Mouse (Mus musculus): ENCODE data around the gene Cdhr4. TPM values are rescaled to one million over a fixed set of nuclear protein-coding genes. Genes with fewer than 3 reads are reported as not detected.
A peak's percentile ranks its signal among the peaks of the same experiment; 100 is the strongest.
"Not testable (repeated sequence)": the region's sequence is repeated elsewhere in the genome, so short reads cannot be mapped to it uniquely, and the experiment has no call there.

Cdhr4 gene
- total RNA-seq, 2 experiments from 2014 or later = 2.9 to 5.4 TPM

DNA sequence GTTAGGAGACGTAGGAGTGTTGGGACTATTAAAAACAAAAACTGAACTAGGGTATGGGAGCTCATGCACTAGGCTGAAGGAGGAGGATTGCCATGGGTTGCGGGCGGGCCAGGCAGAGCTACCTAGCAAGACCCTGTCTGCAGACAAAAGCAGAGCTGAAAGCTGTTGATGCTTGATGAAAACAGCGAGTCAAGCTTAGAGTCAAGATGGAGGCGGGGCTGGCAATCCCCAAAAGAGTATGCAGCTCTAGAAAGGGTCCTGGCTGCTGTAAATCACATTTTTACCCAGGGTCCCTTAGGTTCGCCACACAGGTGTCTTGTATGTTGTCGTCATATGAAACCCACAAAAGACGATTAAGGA is 11.2 kb downstream of the Cdhr4 start:
- no peak for DNase-seq (ENCODE audit: low spot score in 2 of 2)

DNA sequence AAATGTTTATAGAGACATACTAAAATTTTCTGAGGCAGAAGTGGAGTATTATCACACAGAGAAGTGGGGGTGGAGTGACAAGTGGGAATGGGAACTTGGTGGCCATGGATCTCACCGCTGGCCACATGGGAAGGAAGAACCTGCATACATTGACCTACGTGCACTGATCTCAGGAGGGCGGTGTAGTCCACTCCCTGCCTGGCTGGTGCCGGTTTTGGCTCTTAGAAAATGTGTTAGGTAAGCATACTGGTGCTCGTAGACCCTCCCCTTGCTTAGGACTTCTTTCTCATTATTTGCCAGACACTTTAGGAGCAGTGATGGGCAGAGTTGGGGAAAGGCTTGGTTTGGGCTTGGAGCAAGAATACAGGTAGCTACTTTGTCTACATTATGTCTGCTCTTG is 15.7 kb downstream of the Cdhr4 start:
- no peak for DNase-seq (ENCODE audit: low spot score in 2 of 2)

DNA sequence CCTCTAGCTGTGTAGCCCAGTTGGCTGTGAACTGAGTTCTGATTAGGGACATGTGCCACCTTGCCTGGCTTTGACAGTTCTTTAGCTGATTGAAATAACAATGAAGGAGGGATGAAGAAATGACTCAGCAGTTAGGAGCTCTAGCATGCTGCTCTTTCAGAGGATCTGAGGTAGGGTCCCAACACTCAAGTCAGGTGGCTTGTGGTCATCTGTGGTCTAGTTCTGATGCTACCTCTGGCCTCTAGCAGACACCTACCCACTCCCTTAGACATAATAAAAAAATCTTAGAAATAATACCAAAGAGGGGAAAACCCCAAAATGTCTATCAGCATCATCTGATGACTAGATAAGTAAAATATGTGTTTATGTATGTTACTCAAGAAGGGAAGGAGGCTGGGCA is 18.1 kb downstream of the Cdhr4 start:
- DNase-seq (ENCODE audit: low spot score in 2 of 2) = no peak

DNA sequence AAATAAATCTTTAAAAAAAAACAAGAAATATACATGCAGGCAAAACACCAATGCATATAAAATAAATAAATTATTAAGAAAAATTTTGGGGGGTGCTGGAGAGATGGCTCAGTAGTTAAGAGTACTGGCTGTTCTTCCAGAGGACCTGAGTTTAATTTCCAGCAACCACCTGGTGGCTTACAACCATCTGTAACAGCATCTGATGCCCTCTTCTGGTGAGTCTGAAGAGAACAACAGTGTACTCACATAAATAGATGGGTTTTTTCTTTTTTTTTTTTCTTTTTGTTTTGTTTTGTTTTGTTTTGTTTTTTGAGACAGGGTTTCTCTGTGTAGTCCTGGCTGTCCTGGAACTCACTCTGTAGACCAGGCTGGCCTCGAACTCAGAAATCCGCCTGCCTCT is 21.3 kb downstream of the Cdhr4 start:
- DNase-seq (ENCODE audit: low spot score in 2 of 2) = not testable (repeated sequence)

DNA sequence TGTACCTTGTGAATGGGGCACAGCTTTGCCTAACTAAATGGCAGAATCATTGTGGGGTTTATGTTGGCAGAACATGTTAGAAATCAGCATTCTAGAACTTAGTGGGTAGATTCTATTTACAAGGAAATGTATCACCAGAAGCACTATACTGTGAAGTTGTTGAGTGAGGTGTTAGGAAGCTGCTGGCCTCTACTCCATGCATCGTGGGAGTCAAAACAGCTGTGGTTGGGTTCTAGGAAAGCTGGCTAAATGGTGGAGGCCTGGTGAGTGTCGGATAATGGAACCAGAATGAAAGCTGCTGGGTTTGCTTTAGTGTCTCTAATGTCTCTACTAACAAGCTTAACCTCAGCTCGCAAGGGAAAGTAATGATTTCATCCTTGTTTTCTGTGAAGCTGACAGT is 24.8 kb downstream of the Cdhr4 start:
- no peak for DNase-seq (ENCODE audit: low spot score in 2 of 2)

DNA sequence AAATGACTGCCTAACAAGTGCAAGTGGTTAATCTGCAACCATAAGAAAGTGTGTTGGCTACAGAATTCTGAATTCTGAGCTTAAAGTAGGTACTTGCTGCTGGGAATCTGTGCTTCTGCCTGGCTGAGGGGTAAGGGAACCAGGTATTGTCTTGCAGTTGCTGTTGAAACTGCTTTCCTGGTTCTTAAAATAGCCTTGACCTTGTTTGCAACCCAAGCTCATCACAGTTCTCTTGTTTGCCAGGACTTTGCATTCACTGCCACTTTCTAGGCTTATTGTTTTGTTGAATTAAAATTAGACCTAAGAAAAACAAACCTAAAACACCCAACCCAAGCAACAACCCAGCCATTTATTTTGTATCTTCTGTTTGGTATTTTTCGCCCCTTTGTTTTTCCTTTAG is 28.4 kb downstream of the Cdhr4 start:
- no peak for DNase-seq (ENCODE audit: low spot score in 2 of 2)

DNA sequence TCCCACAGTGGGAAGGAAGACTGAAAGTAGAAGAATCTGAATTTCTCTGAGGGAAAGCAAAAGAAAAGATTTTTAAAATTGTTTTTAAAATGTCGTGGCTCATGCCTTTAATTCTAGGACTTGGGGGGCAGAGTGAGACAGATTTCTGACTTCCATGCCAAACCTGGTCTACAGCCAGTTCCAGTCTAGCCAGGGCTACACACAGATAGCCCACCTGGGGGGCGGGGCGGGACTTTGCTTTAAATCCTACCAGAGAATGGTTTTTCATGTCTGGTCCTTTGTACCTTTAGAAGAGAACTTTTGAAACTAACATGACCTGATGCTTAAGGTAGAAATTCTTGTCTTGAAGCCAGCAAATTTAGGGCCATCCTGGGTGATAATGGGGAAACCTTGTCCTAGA is 30.9 kb downstream of the Cdhr4 start:
- no peak for DNase-seq (ENCODE audit: low spot score in 2 of 2)

DNA sequence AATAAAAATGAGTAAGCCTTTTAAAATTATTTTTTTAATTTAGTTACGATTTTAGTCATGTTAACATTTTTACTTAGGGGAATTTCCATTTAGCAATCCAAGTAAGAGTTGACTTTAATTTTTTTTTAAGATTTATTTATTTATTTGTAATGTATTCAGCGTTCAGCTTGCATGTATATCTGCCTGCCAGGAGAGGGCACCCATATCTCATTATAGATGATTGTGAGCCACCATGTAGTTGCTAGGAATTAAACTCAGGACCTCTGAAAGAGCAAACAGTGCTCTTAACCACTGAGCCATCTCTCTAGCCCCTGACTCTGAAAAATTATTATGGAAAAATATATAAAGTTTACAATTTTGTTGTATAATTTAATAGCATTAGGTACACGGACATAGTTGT is 34.3 kb downstream of the Cdhr4 start:
- no peak for DNase-seq (ENCODE audit: low spot score in 2 of 2)

DNA sequence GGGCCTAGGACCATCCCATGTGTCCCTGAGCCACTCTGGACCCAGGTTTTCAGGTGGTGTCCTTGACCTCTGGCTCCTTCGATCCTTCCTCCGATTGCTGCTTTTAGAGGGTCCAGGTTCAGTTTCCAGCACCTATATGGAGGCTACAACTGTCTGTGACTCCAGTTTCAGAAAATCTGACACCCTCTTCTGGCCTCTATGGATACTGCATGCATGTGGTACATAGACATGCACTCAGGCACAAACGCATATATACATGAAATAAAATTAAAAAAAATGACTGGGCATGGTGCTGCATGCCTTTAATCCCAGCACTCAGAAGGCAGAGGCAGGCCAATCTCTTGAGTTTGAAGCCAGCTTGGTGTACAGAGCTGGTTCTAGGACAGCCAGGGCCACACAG is 35.6 kb downstream of the Cdhr4 start:
- DNase-seq (ENCODE audit: low spot score in 2 of 2) = no peak

DNA sequence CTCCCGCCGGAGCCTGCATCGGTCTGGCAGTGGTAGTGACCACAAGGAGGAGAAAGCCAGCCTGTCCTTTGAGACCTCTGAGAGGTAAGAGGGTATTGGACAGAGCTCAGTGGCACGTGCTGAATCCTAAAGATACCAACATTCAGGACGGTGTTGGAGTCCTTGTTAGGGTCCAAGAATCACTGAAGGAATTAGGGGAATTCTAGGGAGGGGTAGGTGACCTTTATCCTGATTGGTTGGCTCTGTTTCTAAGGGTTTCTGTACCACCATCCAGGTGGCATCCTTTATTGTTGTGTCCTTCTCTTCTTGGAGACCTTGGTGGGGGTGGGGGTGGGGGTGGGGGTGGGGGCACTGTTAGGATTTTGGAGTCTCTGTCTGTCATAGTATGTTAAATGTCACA is 39.8 kb downstream of the Cdhr4 start:
- no peak for DNase-seq (ENCODE audit: low spot score in 2 of 2)

DNA sequence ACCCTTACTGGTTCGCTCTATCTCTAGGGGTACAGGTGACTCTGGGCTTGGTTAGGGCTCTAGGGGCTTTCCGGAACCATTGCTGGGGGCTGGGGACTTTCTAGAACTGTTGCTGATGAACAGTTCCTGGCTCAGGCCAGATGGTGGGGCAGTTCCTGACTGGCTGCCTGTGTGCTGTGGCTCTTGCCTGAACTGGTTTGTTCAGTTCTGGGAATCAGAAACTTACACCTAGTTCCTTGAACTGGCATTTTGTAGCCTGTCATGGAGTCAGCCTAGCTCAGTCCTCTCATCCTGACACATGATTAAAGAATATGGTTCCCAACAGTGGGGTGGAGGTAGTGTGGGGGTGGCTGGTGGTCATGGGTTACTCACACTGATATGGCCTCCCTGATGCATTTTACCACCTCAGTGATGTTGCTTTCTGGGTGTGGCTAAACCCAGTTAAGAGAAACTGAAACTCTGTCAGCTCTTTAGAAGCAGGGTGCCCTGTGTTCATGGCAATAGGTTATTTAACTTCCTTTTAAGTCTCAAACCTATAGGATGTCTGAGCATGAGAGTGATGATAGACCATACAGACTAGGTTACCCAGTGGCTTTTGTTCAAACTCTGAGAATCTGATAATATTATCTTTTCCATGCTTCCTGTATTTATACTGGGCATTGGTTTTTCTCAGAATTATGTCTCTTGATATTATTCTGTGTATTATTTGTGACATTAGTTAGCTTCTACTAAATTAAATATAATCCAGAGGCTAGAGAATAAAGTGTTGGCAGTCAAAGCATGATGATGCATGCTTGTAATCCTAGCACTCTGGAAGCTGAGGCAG is 43.2 kb downstream of the Cdhr4 start:
- DNase-seq (ENCODE audit: low spot score in 2 of 2) = no peak

DNA sequence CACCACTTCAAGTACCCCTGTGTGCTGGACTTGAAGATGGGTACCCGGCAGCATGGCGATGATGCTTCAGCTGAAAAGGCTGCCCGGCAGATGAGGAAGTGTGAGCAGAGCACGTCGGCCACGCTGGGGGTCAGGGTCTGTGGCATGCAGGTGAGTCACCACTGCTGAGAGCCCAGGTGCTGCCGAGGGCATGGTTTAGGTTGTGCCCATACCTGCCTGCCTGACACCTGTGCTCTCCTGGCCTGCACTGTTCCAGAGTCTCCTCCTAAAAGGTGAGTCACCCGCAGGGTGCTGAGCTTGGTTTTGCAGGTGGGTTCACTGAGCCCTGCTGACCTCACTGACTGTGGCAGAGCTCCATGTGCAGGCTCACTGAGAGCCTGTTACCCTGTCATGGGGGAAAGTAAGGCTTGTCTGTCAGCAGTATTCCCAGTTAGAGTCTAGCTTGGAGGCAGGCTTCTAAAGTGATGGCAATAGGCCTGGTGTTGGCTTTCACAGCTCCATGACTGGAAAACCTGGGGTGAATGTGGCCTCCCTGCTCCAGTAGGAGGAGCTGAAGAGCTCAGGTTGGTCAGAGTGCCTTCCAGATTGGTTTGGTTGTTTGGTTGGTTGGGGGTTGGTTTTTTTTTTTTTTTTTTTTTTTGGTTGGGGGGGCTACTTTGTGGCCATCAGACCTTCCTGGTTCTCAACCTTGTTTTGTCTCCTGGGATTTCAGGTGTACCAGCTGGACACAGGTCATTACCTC is 52.6 kb downstream of the Cdhr4 start:
- no peak for DNase-seq (ENCODE audit: low spot score in 2 of 2)

DNA sequence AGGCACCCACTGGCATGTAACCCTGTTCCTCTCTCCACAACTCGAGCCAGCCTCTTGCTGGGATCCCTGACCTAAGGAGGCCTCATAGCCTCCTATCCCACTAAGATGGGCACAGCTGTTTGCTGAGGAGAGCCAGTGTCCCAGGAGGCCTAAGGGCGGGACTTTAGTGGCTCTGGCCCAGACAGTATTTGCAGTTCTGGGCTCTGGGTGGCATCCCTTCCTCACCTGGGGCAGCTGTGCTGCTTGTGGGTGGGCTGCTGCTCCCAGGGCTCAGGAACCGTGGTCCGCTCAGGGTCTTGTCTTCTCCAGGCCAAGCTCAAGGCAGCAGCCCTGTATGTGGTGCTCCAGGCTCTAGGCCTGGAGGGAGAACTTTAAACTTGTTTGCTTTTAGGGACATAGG is 54.3 kb downstream of the Cdhr4 start:
- DNase-seq (ENCODE audit: low spot score in 2 of 2) = no peak

DNA sequence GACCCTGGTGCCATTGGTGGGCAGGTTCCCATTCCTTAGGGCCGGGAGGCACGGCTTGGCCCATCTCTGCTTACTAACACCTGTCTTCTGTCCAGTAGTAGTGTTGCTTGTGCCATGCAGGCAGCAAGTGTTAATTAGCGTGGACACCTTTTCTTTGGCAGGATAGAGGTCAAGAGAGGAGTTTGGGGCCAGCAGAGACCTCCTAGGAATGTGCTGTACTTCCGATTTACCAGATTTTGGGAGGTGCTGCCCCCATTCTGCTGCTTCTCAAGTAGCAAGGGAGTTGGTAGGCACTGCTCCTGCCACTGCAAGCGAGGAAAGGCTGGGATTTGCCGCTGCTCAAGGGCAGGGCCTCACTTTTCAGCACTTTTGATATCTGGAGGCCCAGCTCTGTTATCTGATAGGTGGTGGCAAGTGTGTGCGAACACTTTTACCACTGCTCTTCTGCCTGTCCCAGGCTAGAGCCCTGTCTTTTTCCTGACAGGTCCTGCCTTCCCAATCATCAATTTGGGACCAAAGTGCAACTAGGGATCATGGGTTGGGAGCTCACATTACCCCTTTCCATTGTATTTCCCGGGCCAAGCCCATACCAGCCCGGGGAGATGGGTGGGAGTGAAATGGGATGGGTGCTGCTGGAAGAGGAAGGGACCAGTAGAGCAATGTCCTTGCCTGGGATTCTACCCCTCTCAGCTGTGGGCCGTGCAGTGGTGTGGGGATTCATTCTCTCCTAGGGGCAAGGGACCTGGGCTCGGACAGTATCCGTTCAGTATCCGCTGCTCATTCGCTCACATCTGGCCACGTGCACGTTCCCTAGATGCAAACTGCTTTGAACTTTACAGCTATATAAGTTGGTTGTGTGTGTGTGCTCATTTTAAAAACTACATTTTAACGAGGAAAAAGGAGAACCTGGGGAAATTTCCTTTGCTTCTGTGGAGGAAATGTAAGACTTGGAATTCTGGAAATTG is 55.6 kb downstream of the Cdhr4 start:
- DNase-seq (ENCODE audit: low spot score in 2 of 2) = no peak

DNA sequence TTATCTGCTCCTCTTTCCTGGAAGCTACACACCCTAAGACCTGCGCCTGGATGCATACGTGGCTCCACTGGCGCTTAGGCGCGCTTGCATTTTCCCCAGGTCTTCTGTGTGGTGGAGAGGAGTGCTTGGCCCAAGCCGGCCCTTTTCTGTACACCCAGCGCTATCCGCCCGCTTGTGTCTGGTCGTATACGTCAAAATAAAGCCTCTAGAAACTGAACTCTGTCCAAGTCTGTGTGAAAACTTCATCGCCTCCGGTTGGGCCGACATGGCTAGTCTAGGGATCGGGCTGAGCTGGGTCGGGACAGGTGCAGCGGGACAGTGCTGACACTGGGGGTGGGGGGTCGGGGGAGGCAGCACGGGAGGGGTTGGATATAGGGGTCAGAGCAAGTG is 56.3 kb downstream of the Cdhr4 start:
- DNase-seq (ENCODE audit: low spot score in 2 of 2) = no peak

DNA sequence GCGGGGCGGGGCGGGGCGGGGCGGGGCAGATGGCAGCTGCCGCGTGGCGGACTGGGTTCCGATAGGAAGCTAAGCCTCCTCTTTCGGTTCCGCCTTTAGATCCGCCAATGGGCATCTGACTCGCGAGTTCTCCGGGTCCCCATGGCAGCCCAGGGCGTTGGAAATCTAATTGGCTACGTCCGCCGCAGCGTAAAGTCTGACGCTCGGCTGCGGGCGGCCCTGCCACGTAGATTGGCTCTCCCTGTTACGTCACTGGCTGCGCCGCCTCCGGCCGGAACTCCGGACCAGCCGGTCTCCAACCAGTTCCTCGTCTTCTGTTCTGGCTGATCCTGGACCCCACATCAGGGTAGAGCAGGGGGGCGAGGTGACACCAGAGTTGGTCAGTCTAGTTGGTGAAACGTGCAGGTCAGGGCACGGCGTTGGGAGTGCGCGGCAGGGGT is 56.7 kb downstream of the Cdhr4 start, which contains the start of gene Gmppb:
Gmppb (plus strand) TSS at position 227 of the 440 bp plus-strand sequence.
- peak; percentile 83 to 92 for DNase-seq (ENCODE audit: low spot score in 2 of 2)

Other genes with a start within 250 kb of the Cdhr4 start
- 100 to 1,000 TPM; 152 to 155 TPM for gene Rbm5, start 221.5 kb upstream of the Cdhr4 start, total RNA-seq (2021)
- 10 to 100 TPM; 56.4 to 61.8 TPM for gene Rbm6, start 119.3 kb upstream of the Cdhr4 start, total RNA-seq (2021)
- gene Mon1a, start 104.3 kb upstream of the Cdhr4 start, total RNA-seq (2021) = 10 to 100 TPM; 11.8 to 11.9 TPM
- gene Mst1r, start 85.6 kb upstream of the Cdhr4 start, total RNA-seq (2021) = 10 to 100 TPM; 10.8 to 15.7 TPM
- gene Actl11, start 64.0 kb upstream of the Cdhr4 start, total RNA-seq (2021) = not detected
- gene Camkv, start 56.8 kb upstream of the Cdhr4 start, total RNA-seq (2021) = 1 to 10 TPM; 3.5 to 4.0 TPM
- 10 to 100 TPM; 14.4 to 16.3 TPM for gene Traip, start 42.4 kb upstream of the Cdhr4 start, total RNA-seq (2021)
- gene Uba7, start 17.0 kb upstream of the Cdhr4 start, total RNA-seq (2021) = 10 to 100 TPM; 21.8 to 32.0 TPM
- gene Gm20661, start 9.4 kb upstream of the Cdhr4 start, total RNA-seq (2021) = 1 to 10 TPM; 1.1 to 1.4 TPM
- 10 to 100 TPM; 16.0 to 16.6 TPM for gene Inka1, start 6.6 kb upstream of the Cdhr4 start, total RNA-seq (2021)
- gene Gm20662, start 3.9 kb downstream of the Cdhr4 start, total RNA-seq (2021) = 1 to 10 TPM in 1 of 2 experiments, under 1 TPM in 1; 0.53 to 1.3 TPM
- 100 to 1,000 TPM; 123 to 128 TPM for gene Ip6k1, start 10.0 kb downstream of the Cdhr4 start, total RNA-seq (2021)
- gene Gmppb, start 56.7 kb downstream of the Cdhr4 start, total RNA-seq (2021) = 10 to 100 TPM; 16.2 to 18.4 TPM
- gene Amigo3, start 60.7 kb downstream of the Cdhr4 start, total RNA-seq (2021) = 1 to 10 TPM; 3.0 to 3.7 TPM
- gene Mst1, start 87.9 kb downstream of the Cdhr4 start, total RNA-seq (2021) = 10 to 100 TPM in 1 of 2 experiments, under 1 TPM in 1; 0.67 to 10.3 TPM
- 10 to 100 TPM; 73.2 to 76.8 TPM for gene Rnf123, start 90.8 kb downstream of the Cdhr4 start, total RNA-seq (2021)
- 100 to 1,000 TPM in 1 of 2 experiments, 10 to 100 TPM in 1; 93.0 to 110 TPM for gene Apeh, start 102.1 kb downstream of the Cdhr4 start, total RNA-seq (2021)
- gene Bsn, start 197.9 kb downstream of the Cdhr4 start, total RNA-seq (2021) = 1 to 10 TPM; 3.9 to 4.4 TPM

All from adrenal gland, postnatal 4 days (tissue).